Mouse (Mus musculus) stomach, embryonic 14.5 days (tissue): ENCODE measurements around the gene Ulk1. TPM values are rescaled to one million over a fixed set of nuclear protein-coding genes. Genes with fewer than 3 reads are reported as not detected.

Experiments used
- ATAC-seq: fragments of 200-750 bp; cut with Nextera tagmentation; 2 replicates; pipeline ENCODE4 v1.8.0; 2017; ENCODE audit warnings: low read depth, moderate TSS enrichment; ENCODE audit not compliant: insufficient number of reproducible peaks, insufficient read depth, low FRiP score
- H3K27ac ChIP-seq: fragments of 300-500 bp; sonication (generic); 2 replicates; pipeline ENCODE4 v1.5.1; 2014; ENCODE audit warnings: mild to moderate bottlenecking, low read length, moderate library complexity, mixed read lengths
- H3K27me3 ChIP-seq: fragments of 300-500 bp; sonication (generic); 2 replicates; pipeline ENCODE4 v1.6.1; 2014; ENCODE audit warnings: low read length, control low read depth, mixed read lengths; ENCODE audit not compliant: control insufficient read depth, insufficient read depth
- H3K36me3 ChIP-seq: fragments of 300-500 bp; sonication (generic); 2 replicates; pipeline ENCODE4 v1.6.1; 2014; ENCODE audit warnings: mild to moderate bottlenecking, control low read depth, low read length, moderate library complexity, mixed read lengths; ENCODE audit not compliant: control insufficient read depth, insufficient read depth
- H3K4me1 ChIP-seq: fragments of 300-500 bp; sonication (generic); 2 replicates; pipeline ENCODE4 v1.6.1; 2014; ENCODE audit warnings: low read length, control low read depth, mixed read lengths; ENCODE audit not compliant: control insufficient read depth, insufficient read depth
- H3K4me2 ChIP-seq: fragments of 300-500 bp; sonication (generic); replicated peaks from 2 replicates; pipeline ENCODE4 v1.6.1; 2014; ENCODE audit warnings: low read depth, low read length, control low read depth
- H3K4me3 ChIP-seq: fragments of 300-500 bp; sonication (generic); 2 replicates; pipeline ENCODE4 v1.5.1; 2014; ENCODE audit warnings: low read depth, low read length, control low read depth
- H3K9ac ChIP-seq: fragments of 300-500 bp; sonication (generic); replicated peaks from 2 replicates; pipeline ENCODE4 v1.6.1; 2014; ENCODE audit warnings: low read depth, mild to moderate bottlenecking, control low read depth, low read length, moderate library complexity, mixed read lengths
- H3K9me3 ChIP-seq: fragments of 300-500 bp; sonication (generic); 2 replicates; pipeline ENCODE4 v1.6.1; 2016; ENCODE audit warnings: low read depth, low read length, control low read depth; ENCODE audit not compliant: control insufficient read depth
- WGBS: fragments of 180-500 bp; shearing (Covaris S2); extraction: QIAGEN DNeasy Blood & Tissue Kit; methylation state at CpG from one replicate; pipeline ENCODE4 v1.1.7; 2014; 5-methylcytosine and 5-hydroxymethylcytosine counted together
- polyA plus RNA-seq: library from polyadenylated mRNA; unstranded; fragments of >200 nt; fragmentation: Nextera tagmentation; extraction: Ambion mirVana; gene quantifications from 2 replicates; pipeline ENCODE4 v1.2.1, GENCODE M21; 2014

Gene Ulk1
- polyA plus RNA-seq, 1 experiment from 2014 or later, result 28.4 TPM

DNA sequence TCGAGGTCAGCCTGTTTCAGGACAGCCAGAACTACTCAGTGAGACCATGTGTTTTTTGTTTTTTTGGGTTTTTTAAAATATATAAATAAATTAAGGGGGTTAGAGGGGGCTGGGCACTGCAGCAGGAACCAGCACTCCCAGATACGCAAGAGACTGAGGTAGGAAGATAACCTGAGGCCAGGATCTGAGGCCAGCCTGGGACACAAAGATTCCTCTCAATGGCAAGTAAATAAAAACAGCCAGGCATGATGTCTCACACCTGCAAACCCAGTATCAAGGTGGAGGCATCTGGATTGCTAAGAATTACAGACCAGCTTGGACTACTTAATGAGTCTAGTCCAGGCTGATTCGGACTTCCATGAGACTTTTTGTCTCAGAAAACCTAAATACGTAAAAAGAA lies 40.6 kb downstream of the Ulk1 start:
- Histone ChIP-seq H3K4me2 (peak overlapping the region; percentile 65), H3K9ac (peak overlapping the region; percentile 84), H3K27me3 (no peaks in the 10 kb centered on the region), H3K27ac (no peak overlapping the region), H3K36me3 (peaks cover 14% of the 10 kb centered on the region), H3K4me1 (peaks cover 10% of the 10 kb centered on the region), H3K9me3 (no peaks in the 10 kb centered on the region), H3K4me3 (peak overlapping the region; percentile 94)
- 52% methylated on average over 4 of the region's 4 CpGs for WGBS
- no peak for ATAC-seq

GRCm38 (mm10) chr5:110763890-110764289 lies 46.0 kb downstream of the Ulk1 start:
- no peaks in the 10 kb centered on the region for H3K36me3 ChIP-seq
- no peak overlapping the region for H3K27ac ChIP-seq
- no peak overlapping the region for H3K4me2 ChIP-seq
- 88% methylated on average over 8 of the region's 8 CpGs for WGBS
- H3K4me3 ChIP-seq, result no peak overlapping the region
- H3K27me3 ChIP-seq, result no peaks in the 10 kb centered on the region
- ATAC-seq, result no peak
- no peak overlapping the region for H3K9ac ChIP-seq
- H3K9me3 ChIP-seq, result no peaks in the 10 kb centered on the region
- peaks cover 3% of the 10 kb centered on the region; the same call in 1 of the 2 replicates for H3K4me1 ChIP-seq

DNA sequence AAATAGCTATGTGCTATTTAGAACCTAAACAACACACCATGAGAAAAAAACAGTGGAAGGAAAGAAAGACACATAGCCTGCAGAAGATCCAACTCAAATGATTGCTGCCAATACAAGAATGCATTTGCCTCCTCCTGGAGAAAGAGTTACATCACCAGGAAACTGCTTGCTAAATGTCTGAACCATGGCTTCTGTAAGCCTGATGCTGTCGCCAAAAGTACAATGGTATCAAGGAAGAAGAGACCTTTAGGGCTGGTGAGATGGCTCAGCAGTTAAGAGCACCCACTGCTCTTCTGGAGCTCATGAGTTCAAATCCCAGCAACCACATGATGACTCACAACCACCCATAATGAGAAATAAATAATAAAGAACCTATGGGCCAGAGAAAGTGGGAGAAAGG lies 64.9 kb downstream of the Ulk1 start:
- Histone ChIP-seq H3K4me1 (no peaks in the 10 kb centered on the region; the same call in 1 of the 2 replicates), H3K9ac (no peak overlapping the region), H3K27me3 (no peaks in the 10 kb centered on the region), H3K36me3 (peaks cover 4% of the 10 kb centered on the region; the same call in 1 of the 2 replicates), H3K4me3 (no peak overlapping the region), H3K27ac (no peak overlapping the region), H3K4me2 (no peak overlapping the region), H3K9me3 (no peaks in the 10 kb centered on the region)
- no peak for ATAC-seq
- WGBS, result 81% methylated on average over 1 of the region's 1 CpGs

- no peaks in the 10 kb centered on the region for H3K4me1 ChIP-seq
- no peak overlapping the region for H3K9ac ChIP-seq
- H3K27ac ChIP-seq, result no peak overlapping the region
- no peaks in the 10 kb centered on the region for H3K9me3 ChIP-seq
- H3K4me2 ChIP-seq, result no peak overlapping the region
- H3K27me3 ChIP-seq, result no peaks in the 10 kb centered on the region
- no peak overlapping the region for H3K4me3 ChIP-seq
- 92% methylated on average over 7 of the region's 7 CpGs for WGBS
- ATAC-seq, result no peak
- H3K36me3 ChIP-seq, result peaks cover 50% of the 10 kb centered on the region
These were observed 70.2 kb downstream of the Ulk1 start for GRCm38 (mm10) chr5:110739496-110740275.

- H3K36me3 ChIP-seq, result peaks cover 73% of the 10 kb centered on the region
These were observed 74.3 kb downstream of the Ulk1 start for GRCm38 (mm10) chr5:110735606-110736005.

More at GRCm38 (mm10) chr5:110735606-110736005, 74.3 kb downstream of the Ulk1 start:
- Histone ChIP-seq H3K9ac (no peak overlapping the region), H3K4me3 (no peak overlapping the region), H3K27me3 (no peaks in the 10 kb centered on the region), H3K4me2 (no peak overlapping the region), H3K9me3 (no peaks in the 10 kb centered on the region), H3K27ac (no peak overlapping the region), H3K4me1 (no peaks in the 10 kb centered on the region)
- 83% methylated on average over 1 of the region's 1 CpGs for WGBS
- ATAC-seq, result no peak

Other genes starting within 250 kb of the Ulk1 start
- gene Noc4l, start 156.7 kb downstream of the Ulk1 start, polyA plus RNA-seq, result 47.8 and 49.7 TPM in 2 replicates
- 19.4 and 26.1 TPM in 2 replicates for gene Ddx51, start 156.6 kb downstream of the Ulk1 start, polyA plus RNA-seq
- 50.3 and 51.6 TPM in 2 replicates for gene Ep400, start 39.4 kb downstream of the Ulk1 start, polyA plus RNA-seq
- 20.2 and 21.9 TPM in 2 replicates for gene Pus1, start 29.4 kb downstream of the Ulk1 start, polyA plus RNA-seq
- gene Hscb, start 29.7 kb upstream of the Ulk1 start, polyA plus RNA-seq, result 26.6 and 28.4 TPM in 2 replicates
- gene Chek2, start 29.9 kb upstream of the Ulk1 start, polyA plus RNA-seq, result 32.1 and 32.9 TPM in 2 replicates
- gene Ttc28, start 69.7 kb upstream of the Ulk1 start, polyA plus RNA-seq, result 16.9 and 17.8 TPM in 2 replicates